8 mouse cellular contexts compared by ENCODE assay signal in the genomic region with DNA sequence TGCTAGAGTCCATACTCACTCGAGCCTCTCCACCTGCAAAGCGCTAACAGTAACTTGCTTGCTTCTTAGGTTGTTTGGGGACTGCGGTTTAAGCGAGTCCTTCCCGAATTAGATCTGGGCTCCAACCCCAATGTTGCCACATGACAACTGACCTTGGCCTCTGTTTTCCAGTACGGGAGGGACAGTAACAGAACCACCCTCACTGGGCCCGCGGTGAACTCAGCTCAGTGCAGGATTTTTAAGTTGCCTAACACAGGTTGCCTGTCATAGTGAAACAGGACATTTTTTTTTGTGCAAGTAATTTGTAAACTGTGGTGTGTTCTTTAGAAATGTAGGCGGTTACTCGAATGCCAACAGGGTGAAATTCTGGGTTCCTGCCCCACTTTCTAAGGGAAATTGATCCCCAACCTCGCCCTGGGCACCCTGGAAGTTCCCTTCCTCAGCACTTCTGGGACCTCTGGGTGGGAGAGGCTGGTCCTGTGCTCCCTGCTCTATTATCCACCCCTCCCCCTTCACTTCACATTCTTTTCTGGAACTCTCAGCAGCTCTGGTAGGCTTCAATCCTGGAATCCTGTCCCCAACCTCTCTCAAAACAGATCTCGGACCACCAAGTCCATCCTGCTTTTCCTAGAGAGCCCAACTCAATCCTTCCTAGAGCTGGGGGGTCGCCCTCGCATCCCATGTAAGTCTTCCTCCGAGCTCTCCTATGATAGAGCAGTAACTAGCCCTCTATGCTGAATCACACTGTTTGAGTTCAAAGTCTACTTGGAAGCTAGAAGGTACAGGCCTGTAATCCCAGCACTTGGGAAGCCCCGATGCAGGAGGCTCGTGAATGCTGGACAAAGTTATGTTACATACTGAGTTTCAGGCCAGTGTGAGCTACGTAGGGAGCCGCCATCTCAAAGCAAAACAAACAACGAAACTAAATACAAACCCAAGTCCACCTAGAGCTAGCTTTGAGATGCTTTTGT. TPM values are rescaled to one million over a fixed set of nuclear protein-coding genes. Genes with fewer than 3 reads are reported as not detected.
A peak's percentile ranks its signal among the peaks of the same experiment; 100 is the strongest.
DNase-seq lines count a peak whose midpoint lies in the region; ATAC-seq lines count a peak whose summit lies in the region.

No protein-coding gene starts in this region.

- H3K27ac ChIP-seq in forebrain, embryonic 11.5 days (ENCODE audit: low read depth, low read length), result peak overlapping the region; percentile 71; the same call in 1 of the 2 replicates
- H3K27ac ChIP-seq in forebrain, embryonic 13.5 days, result no peak overlapping the region
- peak overlapping the region; percentile 89 for H3K27ac ChIP-seq in heart, embryonic 13.5 days (replicated peaks)
- H3K27ac ChIP-seq in limb, embryonic 12.5 days, result peak overlapping the region; percentile 35; the same call in 1 of the 2 replicates
- H3K27ac ChIP-seq in stomach, embryonic 14.5 days (ENCODE audit: low read length), result peak overlapping the region; percentile 85; the same call in 1 of the 2 replicates

- H3K4me3 ChIP-seq in forebrain, embryonic 11.5 days (ENCODE audit: low read depth, low read length), result no peak overlapping the region
- no peak overlapping the region for H3K4me3 ChIP-seq in forebrain, embryonic 13.5 days
- no peak overlapping the region for H3K4me3 ChIP-seq in heart, embryonic 13.5 days
- no peak overlapping the region for H3K4me3 ChIP-seq in limb, embryonic 12.5 days (replicated peaks)
- H3K4me3 ChIP-seq in stomach, embryonic 14.5 days (ENCODE audit: low read depth, low read length), result no peak overlapping the region

- no peaks in the 10 kb centered on the region for H3K36me3 ChIP-seq in forebrain, embryonic 11.5 days (ENCODE audit: control insufficient read depth, insufficient read depth, low read length)
- H3K36me3 ChIP-seq in forebrain, embryonic 13.5 days (ENCODE audit: poor library complexity, severe bottlenecking), result no peaks in the 10 kb centered on the region
- H3K36me3 ChIP-seq in heart, embryonic 13.5 days, result no peaks in the 10 kb centered on the region
- no peaks in the 10 kb centered on the region for H3K36me3 ChIP-seq in limb, embryonic 12.5 days
- H3K36me3 ChIP-seq in stomach, embryonic 14.5 days (ENCODE audit: control insufficient read depth, insufficient read depth, low read length), result no peaks in the 10 kb centered on the region

- no peaks in the 10 kb centered on the region; the same call in none of the 2 replicates for H3K27me3 ChIP-seq in forebrain, embryonic 11.5 days (ENCODE audit: control insufficient read depth, insufficient read depth, low read length)
- H3K27me3 ChIP-seq in forebrain, embryonic 13.5 days, result no peaks in the 10 kb centered on the region
- H3K27me3 ChIP-seq in heart, embryonic 13.5 days (replicated peaks), result no peaks in the 10 kb centered on the region
- H3K27me3 ChIP-seq in limb, embryonic 12.5 days, result peaks cover 19% of the 10 kb centered on the region
- no peaks in the 10 kb centered on the region for H3K27me3 ChIP-seq in stomach, embryonic 14.5 days (ENCODE audit: control insufficient read depth, insufficient read depth, low read length)

- no peak overlapping the region for H3K4me2 ChIP-seq in forebrain, embryonic 11.5 days (ENCODE audit: low read depth, low read length, severe bottlenecking)
- no peak overlapping the region for H3K4me2 ChIP-seq in forebrain, embryonic 13.5 days
- peak overlapping the region; percentile 92 for H3K4me2 ChIP-seq in heart, embryonic 13.5 days
- H3K4me2 ChIP-seq in limb, embryonic 12.5 days, result 0 out of 2 replicates have a peak overlapping the region, but pooled peaks have one; percentile 78
- H3K4me2 ChIP-seq in stomach, embryonic 14.5 days (replicated peaks; ENCODE audit: low read depth, low read length), result no peak overlapping the region; the same call in 1 of the 2 replicates

- DNase-seq in forebrain, embryonic 11.5 days (ENCODE audit: low spot score), result no peak
- DNase-seq in adrenal gland, postnatal 36 days, result peak; percentile 83 to 84
- no peak for DNase-seq in cerebellum, postnatal 4 days (ENCODE audit: low spot score in 2 of 2)
- no peak for DNase-seq in cerebellum, postnatal 36 days

- peaks cover 19% of the 10 kb centered on the region; the same call in 1 of the 2 replicates for H3K4me1 ChIP-seq in forebrain, embryonic 11.5 days (replicated peaks; ENCODE audit: control insufficient read depth, insufficient read depth, low read length)
- H3K4me1 ChIP-seq in forebrain, embryonic 13.5 days, result peaks cover 36% of the 10 kb centered on the region
- H3K4me1 ChIP-seq in heart, embryonic 13.5 days, result peaks cover 72% of the 10 kb centered on the region
- H3K4me1 ChIP-seq in limb, embryonic 12.5 days (replicated peaks), result peaks cover 50% of the 10 kb centered on the region
- peaks cover 19% of the 10 kb centered on the region; the same call in 1 of the 2 replicates for H3K4me1 ChIP-seq in stomach, embryonic 14.5 days (ENCODE audit: control insufficient read depth, insufficient read depth, low read length)

- no peak for ATAC-seq in forebrain, embryonic 11.5 days (replicated peaks; ENCODE audit: low FRiP score)
- no peak for ATAC-seq in forebrain, embryonic 13.5 days
- ATAC-seq in heart, embryonic 13.5 days (ENCODE audit: extremely low read depth, insufficient number of reproducible peaks, low FRiP score, low TSS enrichment), result no peak
- no peak for ATAC-seq in limb, embryonic 12.5 days (ENCODE audit: insufficient number of reproducible peaks, insufficient read depth, low FRiP score, low TSS enrichment, low read depth)
- ATAC-seq in stomach, embryonic 14.5 days (ENCODE audit: insufficient number of reproducible peaks, insufficient read depth, low FRiP score, low read depth), result no peak

- H3K9ac ChIP-seq in forebrain, embryonic 11.5 days (ENCODE audit: low read length), result no peak overlapping the region
- no peak overlapping the region for H3K9ac ChIP-seq in forebrain, embryonic 13.5 days
- H3K9ac ChIP-seq in heart, embryonic 13.5 days, result peak overlapping the region; percentile 83; the same call in 1 of the 2 replicates
- H3K9ac ChIP-seq in limb, embryonic 12.5 days (replicated peaks), result 0 out of 2 replicates have a peak overlapping the region, but pooled peaks have one; percentile 57
- H3K9ac ChIP-seq in stomach, embryonic 14.5 days (replicated peaks; ENCODE audit: low read depth, low read length), result no peak overlapping the region

- 78% methylated on average over 20 of the region's 20 CpGs for WGBS in forebrain, embryonic 11.5 days
- WGBS in forebrain, embryonic 13.5 days, result 78% methylated on average over 20 of the region's 20 CpGs
- WGBS in heart, embryonic 13.5 days, result 60% methylated on average over 20 of the region's 20 CpGs
- 68% methylated on average over 20 of the region's 20 CpGs for WGBS in limb, embryonic 12.5 days
- WGBS in stomach, embryonic 14.5 days, result 69% methylated on average over 20 of the region's 20 CpGs

- H3K9me3 ChIP-seq in forebrain, embryonic 11.5 days (ENCODE audit: control insufficient read depth, low read length), result no peaks in the 10 kb centered on the region
- H3K9me3 ChIP-seq in forebrain, embryonic 13.5 days (replicated peaks), result no peaks in the 10 kb centered on the region
- no peaks in the 10 kb centered on the region for H3K9me3 ChIP-seq in heart, embryonic 13.5 days
- no peaks in the 10 kb centered on the region for H3K9me3 ChIP-seq in limb, embryonic 12.5 days
- no peaks in the 10 kb centered on the region for H3K9me3 ChIP-seq in stomach, embryonic 14.5 days (ENCODE audit: control insufficient read depth, low read depth, low read length)

RNA-seq across cellular contexts. Expression of a gene that starts 46.1 kb away (rescaled TPM):
- polyA plus RNA-seq in forebrain, embryonic 11.5 days (2014; fragmentation: Nextera tagmentation; extraction: Ambion mirVana), result 34.1 and 45.0 TPM in 2 replicates
- 44.7 and 45.2 TPM in 2 replicates for polyA plus RNA-seq in forebrain, embryonic 13.5 days (2015; fragmentation: Nextera tagmentation; extraction: Ambion mirVana)
- 100 to 1,000 TPM; 139 to 142 TPM for total RNA-seq in adrenal gland, postnatal 36 days (2021)
- 25.9 and 26.7 TPM in 2 replicates for polyA plus RNA-seq in heart, embryonic 13.5 days (2015; fragmentation: Nextera tagmentation; extraction: Ambion mirVana)
- 37.0 and 39.2 TPM in 2 replicates for polyA plus RNA-seq in limb, embryonic 12.5 days (2016; fragmentation: Nextera tagmentation; extraction: Ambion mirVana)
- 54.7 and 56.7 TPM in 2 replicates for polyA plus RNA-seq in stomach, embryonic 14.5 days (2014; fragmentation: Nextera tagmentation; extraction: Ambion mirVana)

Comparison
In these comparisons a context has a peak if more than half of its experiments do, and no peak if none do; other contexts are left out.
1. DNase-seq: peak in adrenal gland, postnatal 36 days (2 of 2); none in forebrain, embryonic 11.5 days (single experiment), cerebellum, postnatal 4 days (0 of 2) and cerebellum, postnatal 36 days (0 of 2).
2. H3K4me2 ChIP-seq: peak in heart, embryonic 13.5 days (single experiment) and limb, embryonic 12.5 days (single experiment); none in forebrain, embryonic 11.5 days (single experiment), forebrain, embryonic 13.5 days (single experiment) and stomach, embryonic 14.5 days (single experiment).
3. H3K9ac ChIP-seq: peak in heart, embryonic 13.5 days (single experiment) and limb, embryonic 12.5 days (single experiment); none in forebrain, embryonic 11.5 days (single experiment), forebrain, embryonic 13.5 days (single experiment) and stomach, embryonic 14.5 days (single experiment).